Mouse (Mus musculus): Measurements from ENCODE around the gene Fam78b. TPM values are rescaled to one million over a fixed set of nuclear protein-coding genes. Genes with fewer than 3 reads are reported as not detected.

Gene Fam78b
- polyA plus RNA-seq, 1 experiment from 2014 or later, result 0.69 TPM

- H3K9ac ChIP-seq (replicated peaks), result no peak overlapping the region
- ATAC-seq (ENCODE audit: insufficient number of reproducible peaks, insufficient read depth, low FRiP score, low TSS enrichment, low read depth), result no peak
- H3K36me3 ChIP-seq, result no peaks in the 10 kb centered on the region
- no peaks in the 10 kb centered on the region for H3K9me3 ChIP-seq
- 59% methylated on average over 2 of the region's 2 CpGs for WGBS
- H3K27ac ChIP-seq, result no peak overlapping the region
- H3K4me2 ChIP-seq, result no peak overlapping the region
- H3K27me3 ChIP-seq, result peaks cover 29% of the 10 kb centered on the region
- H3K4me3 ChIP-seq (replicated peaks), result no peak overlapping the region
- peaks cover 12% of the 10 kb centered on the region for H3K4me1 ChIP-seq (replicated peaks)
These were observed 3.4 kb downstream of the Fam78b start for GRCm38 (mm10) chr1:167004621-167005020.

DNA sequence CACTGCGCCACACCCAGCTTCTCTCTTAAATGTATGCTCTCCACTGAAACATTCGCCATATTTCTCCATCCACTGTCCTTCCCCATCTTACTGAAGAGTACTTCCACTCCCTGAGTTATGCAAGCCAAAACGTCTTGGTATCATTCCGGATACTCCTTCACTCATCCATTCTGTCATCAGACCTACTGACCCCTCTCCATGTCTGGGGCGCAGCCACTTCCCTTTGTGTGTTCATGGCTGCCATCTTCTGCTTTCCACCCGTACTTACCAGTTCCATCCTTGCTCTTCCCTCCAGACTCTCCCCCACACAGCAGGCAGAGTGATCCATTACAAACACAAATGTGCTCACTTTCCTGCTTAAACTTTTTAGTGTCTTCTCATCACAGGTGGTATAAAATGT, 6.1 kb downstream of the Fam78b start:
- H3K27ac ChIP-seq, result no peak overlapping the region
- WGBS, result 83% methylated on average over 6 of the region's 6 CpGs
- ATAC-seq (ENCODE audit: insufficient number of reproducible peaks, insufficient read depth, low FRiP score, low TSS enrichment, low read depth), result no peak

DNA sequence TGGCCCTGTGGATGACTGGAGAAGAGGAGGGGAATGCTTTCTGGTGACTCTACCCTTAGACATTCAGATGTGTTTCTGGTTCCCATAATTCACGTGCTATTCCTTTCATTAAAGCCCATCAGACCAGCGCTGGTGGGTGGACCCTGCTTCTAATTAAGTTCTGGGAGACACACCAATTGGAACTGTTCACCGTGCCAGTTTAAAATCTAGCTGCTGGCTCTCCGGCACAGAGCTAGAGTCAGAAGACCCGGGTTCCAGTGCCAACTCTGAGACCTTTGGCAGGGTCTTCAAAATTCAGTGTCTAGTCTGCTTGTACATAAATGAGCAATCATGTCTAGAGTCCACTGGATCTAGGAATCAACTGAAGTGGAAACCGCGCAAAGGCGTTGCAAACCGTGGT, 9.0 kb downstream of the Fam78b start:
- WGBS, result 79% methylated on average over 9 of the region's 9 CpGs
- no peak for ATAC-seq (ENCODE audit: insufficient number of reproducible peaks, insufficient read depth, low FRiP score, low TSS enrichment, low read depth)
- Histone ChIP-seq H3K9me3 (no peaks in the 10 kb centered on the region), H3K9ac (replicated peaks) (no peak overlapping the region), H3K4me3 (replicated peaks) (no peak overlapping the region), H3K4me2 (no peak overlapping the region), H3K27me3 (no peaks in the 10 kb centered on the region), H3K4me1 (replicated peaks) (no peaks in the 10 kb centered on the region), H3K36me3 (no peaks in the 10 kb centered on the region), H3K27ac (no peak overlapping the region)

More for the DNA sequence above, 6.1 kb downstream of the Fam78b start:
- no peak overlapping the region for H3K4me3 ChIP-seq (replicated peaks)
- peaks cover 13% of the 10 kb centered on the region for H3K27me3 ChIP-seq
- no peaks in the 10 kb centered on the region for H3K36me3 ChIP-seq
- no peaks in the 10 kb centered on the region for H3K4me1 ChIP-seq (replicated peaks)
- H3K9ac ChIP-seq (replicated peaks), result no peak overlapping the region
- H3K4me2 ChIP-seq, result no peak overlapping the region
- H3K9me3 ChIP-seq, result no peaks in the 10 kb centered on the region

DNA sequence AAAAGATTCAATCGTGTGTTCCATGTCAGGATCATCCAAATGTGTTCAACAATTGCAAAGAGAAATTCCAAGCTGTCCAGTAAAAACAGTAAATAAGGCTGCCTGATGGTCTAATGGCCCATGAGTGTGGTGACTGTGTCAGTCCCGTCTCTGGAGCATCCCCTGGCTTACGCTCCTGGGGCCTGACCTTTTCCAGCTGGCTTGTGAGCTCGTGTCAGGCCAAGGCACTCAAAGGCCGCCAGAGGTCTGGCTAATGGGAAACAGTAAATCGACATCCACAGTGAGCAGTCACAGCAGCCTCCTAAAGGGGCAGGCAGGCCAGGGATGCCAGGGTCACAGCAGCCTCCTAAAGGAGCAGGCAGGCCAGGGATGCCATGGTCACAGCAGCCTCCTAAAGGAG, 10.1 kb downstream of the Fam78b start:
- WGBS, result 22% methylated on average over 6 of the region's 6 CpGs
- Histone ChIP-seq H3K36me3 (no peaks in the 10 kb centered on the region), H3K27ac (no peak overlapping the region), H3K4me3 (replicated peaks) (no peak overlapping the region), H3K9ac (replicated peaks) (no peak overlapping the region), H3K4me2 (no peak overlapping the region), H3K27me3 (no peaks in the 10 kb centered on the region), H3K4me1 (replicated peaks) (no peaks in the 10 kb centered on the region), H3K9me3 (no peaks in the 10 kb centered on the region)
- ATAC-seq (ENCODE audit: insufficient number of reproducible peaks, insufficient read depth, low FRiP score, low TSS enrichment, low read depth), result no peak

DNA sequence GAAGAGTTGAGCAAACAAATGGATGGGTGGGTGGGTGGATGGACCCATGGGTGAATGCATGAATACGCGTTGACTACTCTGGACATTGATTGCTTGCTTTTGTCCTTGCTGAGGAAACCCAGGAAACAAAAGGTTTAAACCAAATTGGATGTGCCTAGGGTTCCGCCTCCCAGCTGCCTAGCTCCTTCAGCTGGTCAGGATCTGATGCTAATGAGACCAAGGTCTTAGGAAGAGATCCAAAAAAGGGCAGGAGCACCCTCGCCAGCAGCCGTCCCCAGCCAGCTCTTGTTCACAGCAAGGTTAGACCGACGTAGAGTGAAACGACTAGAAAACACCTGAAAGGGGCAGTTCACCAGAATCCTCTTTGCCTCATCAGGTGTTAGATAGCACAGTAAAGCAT, 11.4 kb downstream of the Fam78b start:
- Histone ChIP-seq H3K9ac (replicated peaks) (no peak overlapping the region), H3K4me3 (replicated peaks) (no peak overlapping the region), H3K9me3 (no peaks in the 10 kb centered on the region), H3K27ac (no peak overlapping the region), H3K4me1 (replicated peaks) (no peaks in the 10 kb centered on the region), H3K4me2 (no peak overlapping the region), H3K36me3 (no peaks in the 10 kb centered on the region), H3K27me3 (no peaks in the 10 kb centered on the region)
- no peak for ATAC-seq (ENCODE audit: insufficient number of reproducible peaks, insufficient read depth, low FRiP score, low TSS enrichment, low read depth)
- WGBS, result 87% methylated on average over 8 of the region's 8 CpGs

DNA sequence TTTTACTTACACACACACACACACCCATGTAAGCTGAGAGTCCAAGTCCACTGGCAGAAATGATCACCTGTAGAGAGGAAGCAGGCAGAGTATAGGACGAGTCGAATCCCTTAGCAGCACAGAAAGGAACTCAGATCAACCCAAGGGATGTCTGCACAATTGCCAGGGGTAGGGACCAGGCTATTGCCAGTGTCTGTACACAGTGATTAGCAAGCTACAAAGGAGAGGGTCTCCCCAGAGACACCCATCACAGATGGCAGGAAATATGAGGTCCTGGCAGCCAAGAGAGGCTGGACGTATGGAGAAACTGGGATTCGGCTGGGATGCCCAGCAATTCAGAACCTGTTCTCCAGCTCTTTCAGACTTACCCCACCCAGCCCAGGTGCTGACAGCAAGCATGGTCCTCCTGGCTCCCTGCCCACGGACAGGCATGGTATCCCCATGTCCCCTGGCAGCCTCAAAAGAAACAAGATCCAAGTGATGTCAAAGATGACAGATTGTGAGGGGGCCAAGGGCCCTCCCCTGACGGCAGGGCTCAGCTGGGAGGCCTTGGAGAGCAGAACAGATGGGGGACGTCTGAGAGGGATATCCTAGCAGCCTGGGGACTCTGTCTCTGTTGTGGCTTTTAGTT, 12.1 kb downstream of the Fam78b start:
- H3K9ac ChIP-seq (replicated peaks), result no peak overlapping the region
- H3K27ac ChIP-seq, result no peak overlapping the region
- 44% methylated on average over 7 of the region's 7 CpGs for WGBS
- H3K9me3 ChIP-seq, result no peaks in the 10 kb centered on the region
- no peak for ATAC-seq (ENCODE audit: insufficient number of reproducible peaks, insufficient read depth, low FRiP score, low TSS enrichment, low read depth)
- H3K4me1 ChIP-seq (replicated peaks), result no peaks in the 10 kb centered on the region
- no peaks in the 10 kb centered on the region for H3K27me3 ChIP-seq
- H3K4me3 ChIP-seq (replicated peaks), result no peak overlapping the region
- H3K4me2 ChIP-seq, result no peak overlapping the region
- H3K36me3 ChIP-seq, result no peaks in the 10 kb centered on the region

DNA sequence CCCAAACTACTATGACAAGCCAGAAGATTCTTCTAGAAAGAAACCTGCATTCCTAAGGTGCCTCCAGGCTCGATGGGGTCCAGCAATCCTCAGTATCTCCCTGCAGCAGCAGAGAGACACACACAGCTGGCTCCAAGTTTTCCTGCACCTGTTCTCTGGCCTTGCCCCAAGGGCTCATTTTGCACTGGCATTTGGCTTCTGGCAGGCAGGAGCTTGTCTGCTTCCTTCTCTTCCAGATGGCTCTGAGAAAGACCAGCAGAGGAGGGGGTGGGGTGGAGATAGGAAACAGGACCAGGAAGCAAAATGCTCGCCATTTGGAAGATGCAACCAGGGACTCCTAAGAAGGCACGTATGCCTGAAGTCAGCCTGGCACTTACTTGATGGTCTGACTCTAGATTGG, 15.1 kb downstream of the Fam78b start:
- H3K27me3 ChIP-seq, result no peaks in the 10 kb centered on the region
- no peaks in the 10 kb centered on the region for H3K9me3 ChIP-seq
- H3K27ac ChIP-seq, result no peak overlapping the region
- no peak overlapping the region for H3K4me2 ChIP-seq
- 51% methylated on average over 3 of the region's 3 CpGs for WGBS
- H3K4me1 ChIP-seq (replicated peaks), result no peaks in the 10 kb centered on the region
- no peak for ATAC-seq (ENCODE audit: insufficient number of reproducible peaks, insufficient read depth, low FRiP score, low TSS enrichment, low read depth)
- H3K4me3 ChIP-seq (replicated peaks), result no peak overlapping the region
- no peak overlapping the region for H3K9ac ChIP-seq (replicated peaks)
- no peaks in the 10 kb centered on the region for H3K36me3 ChIP-seq

- Histone ChIP-seq H3K36me3 (no peaks in the 10 kb centered on the region), H3K9me3 (0 out of 2 replicates have a peak, but pooled peaks cover under 1% of the 10 kb centered on the region), H3K9ac (replicated peaks) (no peak overlapping the region), H3K27me3 (no peaks in the 10 kb centered on the region), H3K4me1 (replicated peaks) (no peaks in the 10 kb centered on the region), H3K27ac (no peak overlapping the region), H3K4me2 (no peak overlapping the region), H3K4me3 (replicated peaks) (no peak overlapping the region)
- ATAC-seq (ENCODE audit: insufficient number of reproducible peaks, insufficient read depth, low FRiP score, low TSS enrichment, low read depth), result no peak
- WGBS, result 50% methylated on average over 9 of the region's 9 CpGs
These were observed 20.8 kb downstream of the Fam78b start for GRCm38 (mm10) chr1:167022001-167022424.

DNA sequence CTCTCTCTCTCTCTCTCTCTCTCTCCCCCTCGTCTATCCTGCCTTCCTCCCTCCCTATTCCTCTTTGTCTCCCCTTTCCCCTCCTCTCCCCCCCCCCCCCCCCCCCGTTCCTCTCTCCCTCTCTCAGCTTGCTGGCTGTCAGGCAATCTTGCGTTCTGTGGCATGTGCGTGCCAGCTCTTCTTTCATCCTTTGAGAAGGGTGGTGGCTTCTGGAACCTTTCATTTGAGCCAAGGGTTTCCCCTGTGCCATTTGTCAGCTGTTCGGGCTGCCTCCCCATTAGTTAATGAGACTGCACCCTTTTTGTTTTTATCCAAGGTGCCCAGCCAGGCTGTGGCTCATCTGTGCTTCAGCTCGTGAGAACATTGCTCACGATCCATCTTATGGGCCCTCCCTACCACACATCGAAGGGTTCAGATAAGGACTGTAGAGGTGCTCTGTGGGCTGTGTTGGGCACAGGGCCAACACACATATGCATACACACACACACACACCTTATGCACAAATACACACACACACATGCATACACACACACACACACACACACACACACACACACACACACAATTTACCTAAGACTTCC, 21.4 kb downstream of the Fam78b start:
- peaks cover 6% of the 10 kb centered on the region; the same call in 1 of the 2 replicates for H3K9me3 ChIP-seq

DNA sequence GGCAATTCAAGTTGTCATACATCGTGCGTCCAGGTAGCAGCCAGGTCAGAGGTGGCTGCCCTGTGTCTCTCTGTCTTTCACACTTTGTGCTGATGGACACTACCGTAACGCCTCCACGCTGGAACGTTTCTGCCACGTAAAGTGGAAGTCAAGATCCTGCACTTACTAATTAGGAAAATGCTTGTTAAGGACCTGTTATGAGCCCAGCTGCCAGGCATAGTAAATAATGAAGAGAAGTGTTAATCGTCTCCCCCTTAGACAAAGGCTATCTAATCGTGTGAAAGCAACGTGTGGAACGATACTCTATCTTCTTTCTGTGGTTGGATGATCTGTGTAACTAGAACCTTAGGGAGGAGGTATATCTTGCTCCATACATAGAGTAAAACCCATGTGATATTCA, 22.6 kb downstream of the Fam78b start:
- H3K4me1 ChIP-seq (replicated peaks), result no peaks in the 10 kb centered on the region
- H3K4me2 ChIP-seq, result no peak overlapping the region
- no peak overlapping the region for H3K27ac ChIP-seq
- H3K36me3 ChIP-seq, result no peaks in the 10 kb centered on the region
- no peak overlapping the region for H3K9ac ChIP-seq (replicated peaks)
- 70% methylated on average over 11 of the region's 11 CpGs for WGBS
- ATAC-seq (ENCODE audit: insufficient number of reproducible peaks, insufficient read depth, low FRiP score, low TSS enrichment, low read depth), result no peak
- no peak overlapping the region for H3K4me3 ChIP-seq (replicated peaks)
- peaks cover 15% of the 10 kb centered on the region; the same call in 1 of the 2 replicates for H3K9me3 ChIP-seq
- H3K27me3 ChIP-seq, result no peaks in the 10 kb centered on the region

More for the DNA sequence above, 21.4 kb downstream of the Fam78b start:
- no peaks in the 10 kb centered on the region for H3K36me3 ChIP-seq
- H3K27me3 ChIP-seq, result no peaks in the 10 kb centered on the region
- no peak overlapping the region for H3K9ac ChIP-seq (replicated peaks)
- H3K4me1 ChIP-seq (replicated peaks), result no peaks in the 10 kb centered on the region
- ATAC-seq (ENCODE audit: insufficient number of reproducible peaks, insufficient read depth, low FRiP score, low TSS enrichment, low read depth), result no peak
- H3K4me2 ChIP-seq, result no peak overlapping the region
- no peak overlapping the region for H3K4me3 ChIP-seq (replicated peaks)
- H3K27ac ChIP-seq, result no peak overlapping the region
- WGBS, result 52% methylated on average over 7 of the region's 8 CpGs

- no peaks in the 10 kb centered on the region for H3K4me1 ChIP-seq (replicated peaks)
- H3K27me3 ChIP-seq, result no peaks in the 10 kb centered on the region
- ATAC-seq (ENCODE audit: insufficient number of reproducible peaks, insufficient read depth, low FRiP score, low TSS enrichment, low read depth), result no peak
- no peak overlapping the region for H3K4me3 ChIP-seq (replicated peaks)
- peaks cover 15% of the 10 kb centered on the region; the same call in 1 of the 2 replicates for H3K9me3 ChIP-seq
- H3K4me2 ChIP-seq, result no peak overlapping the region
- whole genome bisulfite sequencing, result 63% methylated on average over 4 of the region's 4 CpGs
- H3K27ac ChIP-seq, result no peak overlapping the region
- no peak overlapping the region for H3K9ac ChIP-seq (replicated peaks)
- no peaks in the 10 kb centered on the region for H3K36me3 ChIP-seq
These were observed 23.7 kb downstream of the Fam78b start for GRCm38 (mm10) chr1:167024961-167025360.

Data from limb, embryonic 12.5 days (tissue).